22 mouse cellular contexts compared by ENCODE assay signal in the genomic region with DNA sequence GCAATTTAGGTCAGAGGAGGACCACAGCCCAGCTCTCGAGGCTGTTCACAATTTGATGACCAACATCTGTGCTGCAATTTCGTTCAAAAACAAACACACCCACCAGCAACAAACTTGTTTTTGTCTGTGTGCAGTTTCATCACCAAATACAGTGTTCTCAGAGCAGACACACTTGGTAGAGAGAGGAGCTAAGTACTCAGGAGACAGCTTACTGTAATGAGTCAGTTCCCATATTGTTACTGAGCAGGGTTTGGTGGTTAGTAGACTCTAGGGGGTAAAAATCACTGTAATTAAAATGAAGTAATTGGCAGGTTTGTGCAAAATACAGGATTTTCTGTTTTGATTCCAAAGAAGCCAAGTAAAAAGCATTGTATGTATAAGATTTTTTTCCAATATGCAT. TPM values are rescaled to one million over a fixed set of nuclear protein-coding genes. Genes with fewer than 3 reads are reported as not detected.
A peak's percentile ranks its signal among the peaks of the same experiment; 100 is the strongest.
DNase-seq lines count a peak whose midpoint lies in the region; ATAC-seq and TF ChIP-seq lines count a peak whose summit lies in the region.
"Had no signal": no experiment of that assay in that cellular context is flagged by ENCODE, and none has a peak within 500 bp of the region (broad histone marks: within the 10 kb centered on the region; RNA-seq: fewer than 3 reads in every experiment).

No protein-coding gene starts in this region.

- ATAC-seq in hindbrain, embryonic 11.5 days (ENCODE audit: low FRiP score): no peak
- peak; percentile 21 for ATAC-seq in lung, postnatal 0 days
- ATAC-seq: forebrain, embryonic 13.5 days; forebrain, postnatal 0 days; hindbrain, embryonic 16.5 days; inflammation-experienced regulatory T-cells, adult 6 months had no signal

- no peak for TF ChIP-seq EP300 in lung, postnatal 0 days (IDR thresholded peaks at IDR 0.05)

- no peak overlapping the region for H3K9ac ChIP-seq in hindbrain, embryonic 11.5 days (ENCODE audit: low read depth, low read length)
- H3K9ac ChIP-seq in lung, postnatal 0 days (replicated peaks; ENCODE audit: low read depth): no peak overlapping the region
- H3K9ac ChIP-seq: embryonic facial prominence, embryonic 12.5 days; forebrain, embryonic 13.5 days; forebrain, postnatal 0 days had no signal

- no peaks in the 10 kb centered on the region for H3K9me3 ChIP-seq in hindbrain, embryonic 10.5 days
- no peaks in the 10 kb centered on the region for H3K9me3 ChIP-seq in hindbrain, embryonic 11.5 days (ENCODE audit: control insufficient read depth, low read length)
- H3K9me3 ChIP-seq in lung, postnatal 0 days (ENCODE audit: low read length): no peaks in the 10 kb centered on the region
- no peaks in the 10 kb centered on the region for H3K9me3 ChIP-seq in embryonic facial prominence, embryonic 10.5 days
- H3K9me3 ChIP-seq: embryonic facial prominence, embryonic 12.5 days; forebrain, embryonic 13.5 days; heart, embryonic 10.5 days had no signal

- no peak overlapping the region for H3K4me3 ChIP-seq in hindbrain, embryonic 10.5 days
- no peak overlapping the region for H3K4me3 ChIP-seq in hindbrain, embryonic 11.5 days (ENCODE audit: low read depth, low read length)
- H3K4me3 ChIP-seq in lung, postnatal 0 days (ENCODE audit: low read depth, low read length): no peak overlapping the region
- H3K4me3 ChIP-seq in embryonic facial prominence, embryonic 10.5 days: no peak overlapping the region
- H3K4me3 ChIP-seq: embryonic facial prominence, embryonic 12.5 days; forebrain, embryonic 13.5 days; heart, embryonic 10.5 days had no signal

- TF ChIP-seq CTCF in lung, postnatal 0 days (IDR thresholded peaks at IDR 0.05): no peak

- H3K4me1 ChIP-seq in hindbrain, embryonic 10.5 days (replicated peaks): peaks cover 44% of the 10 kb centered on the region
- no peaks in the 10 kb centered on the region for H3K4me1 ChIP-seq in hindbrain, embryonic 11.5 days (replicated peaks; ENCODE audit: control insufficient read depth, insufficient read depth, low read length)
- H3K4me1 ChIP-seq in lung, postnatal 0 days (ENCODE audit: insufficient read depth, low read depth, low read length): peaks cover 11% of the 10 kb centered on the region
- peaks cover 44% of the 10 kb centered on the region for H3K4me1 ChIP-seq in embryonic facial prominence, embryonic 10.5 days

- peak overlapping the region; percentile 12; the same call in 1 of the 2 replicates for H3K27ac ChIP-seq in hindbrain, embryonic 10.5 days
- H3K27ac ChIP-seq in hindbrain, embryonic 11.5 days (ENCODE audit: low read depth, low read length): no peak overlapping the region
- H3K27ac ChIP-seq in lung, postnatal 0 days (ENCODE audit: low read length): no peak overlapping the region
- 0 out of 2 replicates have a peak overlapping the region, but pooled peaks have one; percentile 10 for H3K27ac ChIP-seq in embryonic facial prominence, embryonic 10.5 days (replicated peaks)
- H3K27ac ChIP-seq: embryonic facial prominence, embryonic 12.5 days; forebrain, embryonic 13.5 days; heart, embryonic 10.5 days had no signal

- H3K36me3 ChIP-seq in hindbrain, embryonic 10.5 days: no peaks in the 10 kb centered on the region
- no peaks in the 10 kb centered on the region for H3K36me3 ChIP-seq in hindbrain, embryonic 11.5 days (ENCODE audit: control insufficient read depth, insufficient read depth, low read length)
- no peaks in the 10 kb centered on the region for H3K36me3 ChIP-seq in lung, postnatal 0 days (ENCODE audit: insufficient read depth, low read length)
- H3K36me3 ChIP-seq in embryonic facial prominence, embryonic 10.5 days (replicated peaks): no peaks in the 10 kb centered on the region
- H3K36me3 ChIP-seq: embryonic facial prominence, embryonic 12.5 days; heart, embryonic 10.5 days had no signal

- no peak overlapping the region for H3K4me2 ChIP-seq in hindbrain, embryonic 11.5 days (replicated peaks; ENCODE audit: low read depth, low read length)
- no peak overlapping the region for H3K4me2 ChIP-seq in lung, postnatal 0 days (replicated peaks; ENCODE audit: low read depth, low read length)
- H3K4me2 ChIP-seq: embryonic facial prominence, embryonic 12.5 days; forebrain, embryonic 13.5 days had no signal

- no peak for DNase-seq in hindbrain, embryonic 10.5 days (ENCODE audit: low spot score)
- no peak for DNase-seq in hindbrain, embryonic 11.5 days (ENCODE audit: low spot score)
- DNase-seq in lung, postnatal 0 days (ENCODE audit: low spot score): peak; percentile 41
- DNase-seq in lung, postnatal 10 days: no peak
- DNase-seq in embryonic facial prominence, embryonic 10.5 days (ENCODE audit: low spot score): no peak
- DNase-seq in yolk sac, embryonic 10.5 days (ENCODE audit: low spot score): no peak
- no peak for DNase-seq in urinary bladder, postnatal 25 days (ENCODE audit: low spot score)
- DNase-seq: adrenal gland, adult 8-10 months; cerebellum, adult 11 months; cerebellum, adult 8-10 months; cerebellum, postnatal 14 days; embryo, embryonic 11 days; forebrain, postnatal 0 days; gastrocnemius, postnatal 36 days; heart, adult 18-20 months; heart, postnatal 10 days; heart, postnatal 4 days had no signal

- 61% methylated on average over 2 of the region's 2 CpGs for WGBS in hindbrain, embryonic 10.5 days
- WGBS in hindbrain, embryonic 11.5 days: 54% methylated on average over 2 of the region's 2 CpGs
- 53% methylated on average over 2 of the region's 2 CpGs for WGBS in lung, postnatal 0 days
- WGBS in embryonic facial prominence, embryonic 10.5 days: 34% methylated on average over 2 of the region's 2 CpGs

- H3K27me3 ChIP-seq in hindbrain, embryonic 10.5 days (ENCODE audit: insufficient read depth, poor library complexity, severe bottlenecking): no peaks in the 10 kb centered on the region
- H3K27me3 ChIP-seq in hindbrain, embryonic 11.5 days (ENCODE audit: control insufficient read depth, insufficient read depth, low read length): no peaks in the 10 kb centered on the region
- H3K27me3 ChIP-seq in lung, postnatal 0 days (replicated peaks; ENCODE audit: insufficient read depth, low read length): no peaks in the 10 kb centered on the region
- no peaks in the 10 kb centered on the region for H3K27me3 ChIP-seq in embryonic facial prominence, embryonic 10.5 days (replicated peaks; ENCODE audit: low read depth, poor library complexity, severe bottlenecking)
- H3K27me3 ChIP-seq: embryonic facial prominence, embryonic 12.5 days; forebrain, embryonic 13.5 days had no signal

RNA-seq across cellular contexts. Expression of gene Dock4, which starts 28.0 kb away (rescaled TPM):
- 17.6 and 25.1 TPM in 2 replicates for polyA plus RNA-seq in hindbrain, embryonic 10.5 days (2016; fragmentation: Nextera tagmentation; extraction: Ambion mirVana)
- polyA plus RNA-seq in hindbrain, embryonic 11.5 days (2014; fragmentation: Nextera tagmentation; extraction: Ambion mirVana): 19.8 and 29.4 TPM in 2 replicates
- polyA plus RNA-seq in lung, postnatal 0 days (2015; fragmentation: Nextera tagmentation; extraction: Ambion mirVana): 18.5 and 23.4 TPM in 2 replicates
- 18.1 and 19.5 TPM in 2 replicates for polyA plus RNA-seq in embryonic facial prominence, embryonic 10.5 days (2016; fragmentation: Nextera tagmentation; extraction: Ambion mirVana)

RNA-seq across cellular contexts. Expression of gene Zfp277, which starts 28.0 kb away (rescaled TPM):
- 36.0 and 37.8 TPM in 2 replicates for polyA plus RNA-seq in hindbrain, embryonic 10.5 days (2016; fragmentation: Nextera tagmentation; extraction: Ambion mirVana)
- polyA plus RNA-seq in hindbrain, embryonic 11.5 days (2014; fragmentation: Nextera tagmentation; extraction: Ambion mirVana): 42.3 and 46.2 TPM in 2 replicates
- polyA plus RNA-seq in lung, postnatal 0 days (2015; fragmentation: Nextera tagmentation; extraction: Ambion mirVana): 25.8 and 30.1 TPM in 2 replicates
- 39.0 and 39.9 TPM in 2 replicates for polyA plus RNA-seq in embryonic facial prominence, embryonic 10.5 days (2016; fragmentation: Nextera tagmentation; extraction: Ambion mirVana)

Comparison
In these comparisons a context has a peak if more than half of its experiments do, and no peak if none do; other contexts are left out.
1. H3K27ac ChIP-seq: peak in hindbrain, embryonic 10.5 days (single experiment) and embryonic facial prominence, embryonic 10.5 days (single experiment); none in hindbrain, embryonic 11.5 days (single experiment) and lung, postnatal 0 days (single experiment).